Mouse (Mus musculus): ENCODE results near the gene Zfp691. TPM values are rescaled to one million over a fixed set of nuclear protein-coding genes. Genes with fewer than 3 reads are reported as not detected.

Gene Zfp691
- polyA plus RNA-seq, 1 experiment from 2014 or later, result 8.5 TPM

DNA sequence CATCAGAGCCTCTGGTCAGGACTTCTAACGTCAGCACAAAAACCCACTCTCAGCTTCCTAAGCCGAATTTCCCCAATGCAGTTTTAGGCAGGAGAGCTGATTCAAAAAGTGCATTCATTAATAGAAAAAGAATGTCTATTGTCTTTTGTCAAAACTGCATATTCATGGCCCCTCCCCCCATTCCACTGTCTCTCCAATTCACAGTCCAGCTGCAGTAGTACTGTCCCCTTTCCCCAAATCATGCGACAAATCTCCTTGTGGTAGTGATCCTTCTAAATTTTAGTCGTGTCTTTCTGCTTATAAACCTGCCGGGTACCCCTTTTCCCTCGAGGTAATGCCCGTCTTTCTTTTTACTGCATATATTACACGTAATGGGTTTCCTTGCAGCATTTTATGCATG, 35.2 kb downstream of the Zfp691 start:
- ATAC-seq (ENCODE audit: insufficient number of reproducible peaks, insufficient read depth, low FRiP score, low TSS enrichment, low read depth), result no peak
- peaks cover 7% of the 10 kb centered on the region; the same call in 1 of the 2 replicates for H3K4me1 ChIP-seq
- no peak overlapping the region for H3K27ac ChIP-seq
- 62% methylated on average over 8 of the region's 8 CpGs for WGBS
- H3K4me3 ChIP-seq, result no peak overlapping the region
- H3K9me3 ChIP-seq, result no peaks in the 10 kb centered on the region
- no peak overlapping the region for H3K9ac ChIP-seq
- H3K4me2 ChIP-seq, result peak overlapping the region; percentile 46; the same call in 1 of the 2 replicates
- H3K27me3 ChIP-seq, result no peaks in the 10 kb centered on the region
- peaks cover 41% of the 10 kb centered on the region for H3K36me3 ChIP-seq

DNA sequence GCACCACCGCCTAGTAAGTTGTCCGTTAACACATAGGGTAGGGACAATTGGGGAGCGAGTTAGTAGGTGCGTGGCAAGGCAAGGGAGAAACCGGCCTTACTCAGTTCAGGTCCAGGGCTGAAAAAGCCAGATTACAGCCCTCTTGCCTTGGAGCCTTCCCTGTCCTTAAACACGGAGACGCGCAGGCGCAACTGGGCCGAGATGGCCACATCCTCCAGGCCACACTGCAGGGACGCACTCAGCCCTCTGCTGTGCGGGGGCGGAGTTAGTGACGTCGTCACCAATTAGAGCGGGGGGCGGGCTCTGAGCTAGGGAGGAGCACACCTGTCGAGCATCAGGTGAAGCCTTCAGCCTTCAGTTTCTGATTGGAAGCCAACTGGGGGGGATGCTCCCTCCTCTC, 35.8 kb downstream of the Zfp691 start:
- peak overlapping the region; percentile 46 for H3K4me2 ChIP-seq
- no peaks in the 10 kb centered on the region for H3K27me3 ChIP-seq
- no peak overlapping the region for H3K4me3 ChIP-seq
- H3K9me3 ChIP-seq, result no peaks in the 10 kb centered on the region
- ATAC-seq (ENCODE audit: insufficient number of reproducible peaks, insufficient read depth, low FRiP score, low TSS enrichment, low read depth), result peak; percentile 57; the same call in 1 of the 2 replicates
- H3K4me1 ChIP-seq, result peaks cover 7% of the 10 kb centered on the region; the same call in 1 of the 2 replicates
- peaks cover 47% of the 10 kb centered on the region for H3K36me3 ChIP-seq
- 16% methylated on average over 18 of the region's 18 CpGs for WGBS
- H3K9ac ChIP-seq, result peak overlapping the region; percentile 46; the same call in 1 of the 2 replicates
- no peak overlapping the region for H3K27ac ChIP-seq

DNA sequence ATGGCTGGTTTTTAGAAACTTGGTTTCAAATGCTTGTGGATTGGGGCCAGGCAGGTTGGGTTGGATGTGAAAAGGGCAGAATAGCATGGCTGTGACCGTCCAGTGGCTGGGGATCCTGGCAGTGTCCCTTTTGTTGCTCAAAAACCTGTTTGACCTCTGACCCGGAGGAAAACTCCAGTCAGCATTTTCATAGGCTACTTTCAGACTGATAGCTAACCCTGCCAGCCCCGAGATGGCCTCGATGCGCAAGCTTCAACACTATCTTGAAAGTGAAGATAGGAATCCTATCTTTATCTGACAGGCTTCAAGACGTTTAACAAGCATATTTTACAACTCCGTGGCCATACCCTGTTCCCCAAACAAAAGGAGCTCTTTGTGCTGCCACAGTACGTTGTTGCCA, 36.7 kb downstream of the Zfp691 start:
- Histone ChIP-seq H3K4me1 (peaks cover 7% of the 10 kb centered on the region; the same call in 1 of the 2 replicates), H3K9ac (no peak overlapping the region), H3K9me3 (no peaks in the 10 kb centered on the region), H3K4me2 (no peak overlapping the region), H3K4me3 (no peak overlapping the region), H3K27ac (no peak overlapping the region; the same call in 1 of the 2 replicates), H3K27me3 (no peaks in the 10 kb centered on the region), H3K36me3 (peaks cover 55% of the 10 kb centered on the region)
- ATAC-seq (ENCODE audit: insufficient number of reproducible peaks, insufficient read depth, low FRiP score, low TSS enrichment, low read depth), result no peak
- 70% methylated on average over 8 of the region's 8 CpGs for WGBS

DNA sequence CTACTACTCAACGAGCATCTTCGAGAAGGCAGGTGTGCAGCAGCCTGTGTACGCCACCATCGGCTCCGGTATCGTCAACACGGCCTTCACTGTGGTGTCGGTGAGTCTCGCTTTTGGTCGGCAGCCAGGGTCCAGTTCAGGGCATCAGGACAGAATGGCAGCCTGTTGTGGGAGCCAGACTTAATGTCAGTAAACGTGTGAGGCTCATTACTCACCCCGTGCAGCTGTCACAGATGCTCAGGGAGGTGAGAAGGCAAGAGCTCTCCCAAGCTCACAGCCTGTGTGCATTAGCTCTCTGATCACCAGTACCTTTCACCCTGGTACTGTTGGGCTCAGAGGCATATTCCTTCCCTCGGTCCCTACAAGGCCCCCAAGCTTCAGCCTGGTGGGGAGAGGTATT, 40.1 kb downstream of the Zfp691 start:
- Histone ChIP-seq H3K4me3 (no peak overlapping the region), H3K27ac (no peak overlapping the region), H3K36me3 (peaks cover 87% of the 10 kb centered on the region), H3K4me2 (no peak overlapping the region), H3K9ac (no peak overlapping the region), H3K9me3 (no peaks in the 10 kb centered on the region), H3K27me3 (no peaks in the 10 kb centered on the region), H3K4me1 (peaks cover 7% of the 10 kb centered on the region; the same call in 1 of the 2 replicates)
- no peak for ATAC-seq (ENCODE audit: insufficient number of reproducible peaks, insufficient read depth, low FRiP score, low TSS enrichment, low read depth)
- WGBS, result 92% methylated on average over 13 of the region's 13 CpGs

DNA sequence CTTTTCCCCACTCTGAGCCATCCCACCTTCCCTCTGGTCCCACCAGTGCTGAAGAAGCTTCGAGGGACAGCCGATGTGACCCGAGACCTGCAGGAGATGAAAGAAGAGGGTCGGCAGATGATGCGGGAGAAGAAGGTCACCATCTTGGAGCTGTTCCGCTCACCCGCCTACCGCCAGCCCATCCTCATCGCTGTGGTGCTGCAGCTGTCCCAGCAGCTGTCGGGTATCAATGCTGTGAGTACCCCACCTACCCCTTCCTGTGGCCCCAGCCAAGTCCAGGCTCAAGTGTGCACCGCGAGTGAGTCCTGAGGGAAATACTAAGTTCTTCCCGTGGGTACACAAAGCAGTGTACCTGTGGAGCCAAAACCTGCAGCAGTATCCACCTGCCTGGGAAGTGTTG, 40.7 kb downstream of the Zfp691 start:
- 94% methylated on average over 13 of the region's 13 CpGs for WGBS
- H3K9ac ChIP-seq, result no peak overlapping the region
- no peaks in the 10 kb centered on the region for H3K9me3 ChIP-seq
- no peak for ATAC-seq (ENCODE audit: insufficient number of reproducible peaks, insufficient read depth, low FRiP score, low TSS enrichment, low read depth)
- H3K27me3 ChIP-seq, result no peaks in the 10 kb centered on the region
- H3K36me3 ChIP-seq, result peaks cover 92% of the 10 kb centered on the region
- peaks cover 3% of the 10 kb centered on the region; the same call in 1 of the 2 replicates for H3K4me1 ChIP-seq
- H3K27ac ChIP-seq, result no peak overlapping the region
- H3K4me3 ChIP-seq, result no peak overlapping the region
- no peak overlapping the region for H3K4me2 ChIP-seq

DNA sequence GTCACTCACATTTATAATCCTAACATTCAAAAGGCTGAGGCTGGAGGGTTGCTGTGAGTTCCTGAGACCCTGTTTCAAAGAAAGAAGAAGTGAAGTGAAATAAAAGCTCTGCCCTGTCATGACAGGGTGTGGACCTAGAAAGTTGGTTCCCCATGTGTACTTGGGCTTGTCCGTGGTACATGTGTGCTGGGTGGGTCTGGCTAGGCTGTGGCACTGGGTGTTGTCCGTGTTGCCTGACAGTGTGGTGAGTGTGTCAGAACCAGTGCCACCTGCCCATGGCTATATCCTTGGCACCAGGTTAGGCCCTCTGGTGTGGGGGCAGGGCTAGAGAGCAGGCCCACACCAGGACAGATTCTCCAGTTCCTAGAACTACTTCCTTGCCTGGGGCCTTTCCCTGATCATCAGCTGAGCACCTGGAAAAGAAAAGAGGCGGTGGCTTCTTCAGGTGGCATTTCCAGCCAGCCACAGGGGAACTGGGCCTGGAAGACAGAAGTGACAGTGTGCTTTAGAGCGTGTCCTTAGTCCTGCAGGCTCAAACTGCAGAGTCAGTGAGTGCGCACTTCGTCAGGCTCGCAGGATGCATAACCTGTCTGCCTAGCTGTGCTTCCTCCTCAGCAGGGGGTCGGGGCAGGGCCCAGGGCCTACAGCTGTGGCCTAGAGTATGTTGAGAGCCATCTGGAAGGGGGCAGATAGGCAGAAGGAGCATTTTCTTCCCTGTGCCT, 42.6 kb downstream of the Zfp691 start:
- no peak for ATAC-seq (ENCODE audit: insufficient number of reproducible peaks, insufficient read depth, low FRiP score, low TSS enrichment, low read depth)
- Histone ChIP-seq H3K36me3 (peaks cover 92% of the 10 kb centered on the region), H3K27ac (no peak overlapping the region)

DNA sequence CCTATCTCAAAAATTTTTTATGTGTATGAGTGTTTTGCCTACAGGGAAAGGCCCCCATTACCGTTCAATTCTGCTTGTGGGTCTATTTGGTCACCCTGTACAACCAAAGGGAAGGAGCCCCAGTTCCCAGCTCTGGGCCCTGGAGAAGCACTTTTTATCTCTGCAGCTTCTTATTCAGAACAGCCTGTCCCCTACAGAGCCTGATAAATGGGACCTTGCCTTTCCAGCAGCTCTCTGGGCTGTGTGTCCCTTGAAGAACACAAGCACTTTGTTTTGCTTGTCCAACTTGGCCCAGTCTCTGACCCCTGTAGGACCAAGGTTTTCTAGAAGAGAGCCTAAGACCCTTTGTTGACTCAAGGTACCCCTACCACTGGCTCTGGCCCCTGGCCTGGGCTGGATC, 44.9 kb downstream of the Zfp691 start:
- H3K4me3 ChIP-seq, result no peak overlapping the region
- no peak overlapping the region for H3K9ac ChIP-seq
- H3K9me3 ChIP-seq, result no peaks in the 10 kb centered on the region
- 81% methylated on average over 1 of the region's 1 CpGs for WGBS
- no peaks in the 10 kb centered on the region for H3K27me3 ChIP-seq
- peaks cover 92% of the 10 kb centered on the region for H3K36me3 ChIP-seq
- no peak overlapping the region for H3K27ac ChIP-seq
- ATAC-seq (ENCODE audit: insufficient number of reproducible peaks, insufficient read depth, low FRiP score, low TSS enrichment, low read depth), result no peak
- H3K4me1 ChIP-seq, result peaks cover 4% of the 10 kb centered on the region; the same call in 1 of the 2 replicates
- no peak overlapping the region for H3K4me2 ChIP-seq

More for the DNA sequence above, 42.6 kb downstream of the Zfp691 start:
- Histone ChIP-seq H3K9me3 (no peaks in the 10 kb centered on the region), H3K27me3 (no peaks in the 10 kb centered on the region), H3K4me3 (no peak overlapping the region), H3K4me2 (no peak overlapping the region), H3K9ac (no peak overlapping the region), H3K4me1 (no peaks in the 10 kb centered on the region; the same call in 1 of the 2 replicates)
- 84% methylated on average over 8 of the region's 8 CpGs for WGBS

DNA sequence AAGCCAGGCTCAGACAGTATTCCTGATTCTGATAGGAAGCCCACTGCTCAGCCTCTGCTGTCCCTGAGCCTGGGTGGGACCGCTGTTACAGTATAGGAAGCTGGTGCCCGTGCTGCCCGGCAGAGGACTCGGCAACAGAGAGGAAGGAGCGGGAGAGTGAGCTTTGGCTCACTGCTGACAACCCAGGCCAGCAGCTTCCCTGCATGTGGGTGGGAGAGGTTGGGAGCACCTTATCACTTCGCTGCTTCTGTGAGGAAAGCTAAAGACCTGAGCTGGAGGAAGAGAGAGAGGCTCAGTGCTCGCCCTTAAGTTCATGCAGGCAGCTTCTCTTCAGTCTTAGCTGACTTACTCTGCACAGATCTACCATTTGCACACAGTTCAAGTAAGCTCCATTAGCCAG, 45.4 kb downstream of the Zfp691 start:
- H3K4me3 ChIP-seq, result no peak overlapping the region
- H3K27me3 ChIP-seq, result no peaks in the 10 kb centered on the region
- WGBS, result 93% methylated on average over 7 of the region's 7 CpGs
- H3K36me3 ChIP-seq, result peaks cover 92% of the 10 kb centered on the region
- H3K27ac ChIP-seq, result no peak overlapping the region
- ATAC-seq (ENCODE audit: insufficient number of reproducible peaks, insufficient read depth, low FRiP score, low TSS enrichment, low read depth), result no peak
- H3K9me3 ChIP-seq, result no peaks in the 10 kb centered on the region
- peaks cover 4% of the 10 kb centered on the region; the same call in 1 of the 2 replicates for H3K4me1 ChIP-seq
- no peak overlapping the region for H3K4me2 ChIP-seq
- H3K9ac ChIP-seq, result no peak overlapping the region

DNA sequence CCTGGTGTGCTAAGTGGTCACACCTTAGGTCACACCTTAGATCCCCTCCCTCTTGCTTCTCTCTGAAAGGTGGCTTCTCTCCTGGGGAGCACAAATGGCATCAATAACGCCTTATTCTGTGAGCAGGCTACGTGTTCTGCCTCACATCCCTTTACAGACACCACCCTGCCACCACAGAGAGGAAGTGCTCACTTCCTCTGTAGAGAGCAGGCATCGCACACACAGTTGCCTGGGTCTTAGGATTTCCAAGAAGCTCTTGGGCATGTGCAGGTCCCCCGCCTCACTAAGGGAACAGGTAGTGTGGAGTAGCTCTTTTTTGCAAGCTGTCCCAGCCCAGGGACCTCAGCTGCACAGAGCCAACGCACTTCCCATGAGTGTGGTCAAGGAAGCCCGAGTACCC, 46.8 kb downstream of the Zfp691 start:
- no peak overlapping the region for H3K27ac ChIP-seq
- no peak overlapping the region for H3K9ac ChIP-seq
- WGBS, result 75% methylated on average over 6 of the region's 6 CpGs
- no peak for ATAC-seq (ENCODE audit: insufficient number of reproducible peaks, insufficient read depth, low FRiP score, low TSS enrichment, low read depth)
- peaks cover 92% of the 10 kb centered on the region for H3K36me3 ChIP-seq
- H3K4me3 ChIP-seq, result no peak overlapping the region
- no peak overlapping the region for H3K4me2 ChIP-seq
- H3K4me1 ChIP-seq, result peaks cover 4% of the 10 kb centered on the region; the same call in 1 of the 2 replicates
- no peaks in the 10 kb centered on the region for H3K27me3 ChIP-seq
- no peaks in the 10 kb centered on the region for H3K9me3 ChIP-seq

DNA sequence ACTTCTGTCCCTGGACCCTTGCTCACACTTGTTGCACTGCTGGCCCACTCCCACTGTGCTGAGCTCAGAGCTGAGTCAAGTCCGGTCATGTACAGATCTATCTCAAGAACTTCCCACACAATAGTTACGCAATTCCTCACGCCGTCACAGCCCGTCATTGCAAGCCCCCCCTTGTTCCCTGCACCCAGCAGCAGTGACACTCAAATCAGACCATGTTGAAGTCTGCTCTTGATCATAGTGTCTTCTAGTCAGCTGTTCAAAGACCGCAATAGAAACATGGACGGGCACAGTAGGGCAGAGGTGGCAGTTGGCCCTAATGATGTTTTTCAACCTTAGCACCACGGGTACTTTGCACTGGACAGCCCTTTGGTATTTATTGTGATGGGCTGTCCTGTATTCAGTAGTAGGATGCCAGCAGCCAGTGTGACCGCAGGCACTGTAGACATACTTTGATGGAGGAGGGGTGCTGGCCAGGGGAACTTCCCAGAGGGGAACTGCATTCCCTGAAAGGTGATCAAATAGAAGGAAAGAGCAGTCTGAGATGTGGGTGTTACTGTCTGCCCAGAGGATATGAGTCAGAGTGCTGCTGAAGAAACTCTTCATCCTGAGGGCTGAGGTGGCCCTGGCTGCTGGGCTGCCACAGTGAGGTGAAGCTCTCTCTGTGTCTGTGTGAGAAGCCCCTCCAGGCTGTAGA, 48.3 kb downstream of the Zfp691 start:
- 0 out of 2 replicates have a peak overlapping the region, but pooled peaks have one; percentile 7 for H3K9ac ChIP-seq
- no peaks in the 10 kb centered on the region for H3K27me3 ChIP-seq
- peaks cover 14% of the 10 kb centered on the region; the same call in 1 of the 2 replicates for H3K4me1 ChIP-seq
- H3K27ac ChIP-seq, result no peak overlapping the region
- peaks cover 94% of the 10 kb centered on the region for H3K36me3 ChIP-seq
- no peak for ATAC-seq (ENCODE audit: insufficient number of reproducible peaks, insufficient read depth, low FRiP score, low TSS enrichment, low read depth)
- H3K4me2 ChIP-seq, result no peak overlapping the region
- H3K9me3 ChIP-seq, result no peaks in the 10 kb centered on the region
- no peak overlapping the region for H3K4me3 ChIP-seq
- WGBS, result 76% methylated on average over 9 of the region's 9 CpGs

DNA sequence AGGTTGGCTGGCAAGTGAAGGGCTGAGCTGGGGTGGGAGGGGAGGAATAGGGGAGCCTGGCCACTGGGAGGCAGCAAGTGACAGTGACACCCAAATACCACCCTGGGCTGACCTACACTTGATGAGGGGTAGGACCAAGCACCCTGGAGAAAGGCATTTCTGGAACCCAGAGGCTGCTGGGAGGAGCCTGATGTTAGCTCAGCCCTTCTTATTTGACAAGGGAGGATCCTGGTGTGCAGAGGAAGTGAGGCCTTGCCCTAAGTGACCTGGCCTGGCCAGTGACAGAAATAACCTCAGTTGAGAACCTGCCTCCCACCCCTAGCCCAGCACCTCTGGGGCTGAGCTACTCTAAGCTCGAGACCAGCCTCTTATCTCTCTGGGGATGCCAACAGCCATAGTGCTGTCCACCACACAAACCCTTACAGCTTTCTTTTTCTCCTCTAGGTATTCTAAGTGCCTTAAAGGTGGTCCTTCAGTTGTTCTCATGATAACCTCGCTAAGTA, 49.2 kb downstream of the Zfp691 start:
- peaks cover 92% of the 10 kb centered on the region for H3K36me3 ChIP-seq
- no peak overlapping the region for H3K4me3 ChIP-seq
- H3K4me1 ChIP-seq, result peaks cover 15% of the 10 kb centered on the region; the same call in 1 of the 2 replicates
- ATAC-seq (ENCODE audit: insufficient number of reproducible peaks, insufficient read depth, low FRiP score, low TSS enrichment, low read depth), result no peak
- no peaks in the 10 kb centered on the region for H3K9me3 ChIP-seq
- no peak overlapping the region for H3K9ac ChIP-seq
- WGBS, result 74% methylated on average over 2 of the region's 2 CpGs
- no peak overlapping the region for H3K4me2 ChIP-seq
- no peak overlapping the region for H3K27ac ChIP-seq
- H3K27me3 ChIP-seq, result no peaks in the 10 kb centered on the region
